Mouse (Mus musculus): ENCODE results near the gene Skp2.

DNA sequence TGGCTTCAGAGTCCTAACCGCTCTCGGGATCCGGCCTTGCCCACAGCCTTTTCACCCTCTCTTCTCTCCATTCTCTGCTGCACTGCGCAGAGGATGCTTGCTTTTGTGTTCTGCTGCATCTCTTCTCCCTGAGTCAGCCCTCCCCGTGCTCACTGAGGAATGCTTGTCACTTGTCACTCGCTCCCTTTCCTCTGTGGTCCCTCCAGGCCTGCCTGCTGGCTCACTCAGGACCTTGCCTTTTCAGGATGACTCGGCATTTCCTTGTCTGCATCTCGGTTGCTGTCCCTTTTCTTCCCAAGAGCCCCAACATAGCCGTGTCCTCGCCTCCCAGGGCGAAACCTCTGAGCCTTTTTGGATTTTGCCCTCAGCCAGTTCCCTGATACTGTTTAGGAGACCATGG lies 68.4 kb downstream of the Skp2 start:
- TF ChIP-seq CTCF (IDR thresholded peaks at IDR 0.05; ENCODE audit: borderline replicate concordance, insufficient read depth, low read length) (no peak), POLR2A (IDR thresholded peaks at IDR 0.05; ENCODE audit: low read depth, low read length) (no peak)

Data from embryonic fibroblast, embryonic 13.5 days (primary cell).